Mouse (Mus musculus) heart, embryonic 14.5 days (tissue): ENCODE data around the gene Os9. TPM values are rescaled to one million over a fixed set of nuclear protein-coding genes. Genes with fewer than 3 reads are reported as not detected.

Experiments used
- ATAC-seq: fragments of 200-750 bp; cut with Nextera tagmentation; 2 replicates; pipeline ENCODE4 v1.8.0; 2017; ENCODE audit warnings: low read depth, moderate TSS enrichment; ENCODE audit not compliant: insufficient number of reproducible peaks, insufficient read depth, low FRiP score
- H3K27ac ChIP-seq, 2 experiments: fragments of 200-500 bp in 1 of 2; fragments of 300-500 bp in 1 of 2; sonication (generic) in 1 of 2; replicated peaks in 1 of 2; 2 replicates each; pipeline ENCODE4 v1.5.1; 2012 to 2014; ENCODE audit warnings: low read depth in 2 of 2, low read length in 2 of 2, control low read depth in 1 of 2, mild to moderate bottlenecking in 1 of 2, mixed read lengths in 1 of 2; ENCODE audit not compliant: control insufficient read depth in 1 of 2, insufficient read depth in 1 of 2
- H3K27me3 ChIP-seq: fragments of 300-500 bp; sonication (generic); 2 replicates; pipeline ENCODE4 v1.6.1; 2014; ENCODE audit warnings: mild to moderate bottlenecking, low read length, control low read depth; ENCODE audit not compliant: control insufficient read depth, insufficient read depth
- H3K36me3 ChIP-seq: fragments of 300-500 bp; sonication (generic); 2 replicates; pipeline ENCODE4 v1.6.1; 2014; ENCODE audit warnings: mild to moderate bottlenecking, control low read depth, low read length, mixed read lengths; ENCODE audit not compliant: control insufficient read depth, insufficient read depth
- H3K4me1 ChIP-seq, 2 experiments: fragments of 200-500 bp in 1 of 2; fragments of 300-500 bp in 1 of 2; sonication (generic) in 1 of 2; 2 replicates each; pipeline ENCODE4 v1.6.1; 2012 to 2014; ENCODE audit warnings: low read length in 2 of 2, control low read depth in 1 of 2, mixed read lengths in 1 of 2; ENCODE audit not compliant: control insufficient read depth in 2 of 2, insufficient read depth in 2 of 2
- H3K4me2 ChIP-seq: fragments of 300-500 bp; sonication (generic); 2 replicates; pipeline ENCODE4 v1.6.1; 2014; ENCODE audit warnings: mild to moderate bottlenecking, low read length
- H3K4me3 ChIP-seq, 2 experiments: fragments of 200-500 bp in 1 of 2; fragments of 300-500 bp in 1 of 2; sonication (generic) in 1 of 2; 2 replicates each; pipeline ENCODE4 v1.5.1; 2012 to 2014; ENCODE audit warnings: low read length in 2 of 2, mild to moderate bottlenecking in 2 of 2, control low read depth in 1 of 2, low read depth in 1 of 2, moderate library complexity in 1 of 2; ENCODE audit not compliant: control insufficient read depth in 1 of 2, insufficient read depth in 1 of 2
- H3K9ac ChIP-seq: fragments of 300-500 bp; sonication (generic); 2 replicates; pipeline ENCODE4 v1.6.1; 2014; ENCODE audit warnings: mild to moderate bottlenecking, low read length
- H3K9me3 ChIP-seq: fragments of 300-500 bp; sonication (generic); 2 replicates; pipeline ENCODE4 v1.6.1; 2016; ENCODE audit warnings: low read length, control low read depth; ENCODE audit not compliant: control insufficient read depth
- WGBS: fragments of 180-500 bp; shearing (Covaris S2); extraction: QIAGEN DNeasy Blood & Tissue Kit; methylation state at CpG from one replicate; pipeline ENCODE4 v1.1.7; 2014; 5-methylcytosine and 5-hydroxymethylcytosine counted together
- polyA plus RNA-seq: library from polyadenylated mRNA; unstranded; fragments of >200 nt; fragmentation: Nextera tagmentation; extraction: Ambion mirVana; gene quantifications from 2 replicates; pipeline ENCODE4 v1.2.1, GENCODE M21; 2014

Gene Os9
- polyA plus RNA-seq, 1 experiment from 2014 or later, result 28.3 TPM

GRCm38 (mm10) chr10:127145303-127145702 lies 24.4 kb upstream of the Os9 start:
- no peak for ATAC-seq
- H3K36me3 ChIP-seq, result no peaks in the 10 kb centered on the region
- no peak overlapping the region for H3K9ac ChIP-seq
- H3K27ac ChIP-seq, result no peak overlapping the region
- no peak overlapping the region for H3K4me2 ChIP-seq
- H3K4me1 ChIP-seq, result no peaks in the 10 kb centered on the region
- no peak overlapping the region for H3K4me3 ChIP-seq
- H3K27me3 ChIP-seq, result no peaks in the 10 kb centered on the region
- whole genome bisulfite sequencing, result 85% methylated on average over 5 of the region's 5 CpGs
- 0 out of 2 replicates have a peak, but pooled peaks cover 3% of the 10 kb centered on the region for H3K9me3 ChIP-seq

- Histone ChIP-seq H3K4me2 (no peak overlapping the region), H3K9ac (no peak overlapping the region), H3K27me3 (no peaks in the 10 kb centered on the region), H3K9me3 (0 out of 2 replicates have a peak, but pooled peaks cover 3% of the 10 kb centered on the region), H3K4me3 (no peak overlapping the region), H3K27ac (no peak overlapping the region), H3K4me1 (no peaks in the 10 kb centered on the region), H3K36me3 (no peaks in the 10 kb centered on the region)
- 88% methylated on average over 7 of the region's 7 CpGs for WGBS
- ATAC-seq, result no peak
Measured at GRCm38 (mm10) chr10:127144536-127144935, 23.6 kb upstream of the Os9 start.

- no peaks in the 10 kb centered on the region for H3K4me1 ChIP-seq
- H3K4me2 ChIP-seq, result no peak overlapping the region
- no peak overlapping the region for H3K4me3 ChIP-seq
- H3K27ac ChIP-seq, result no peak overlapping the region
- 84% methylated on average over 8 of the region's 8 CpGs for WGBS
- no peak for ATAC-seq
- H3K36me3 ChIP-seq, result no peaks in the 10 kb centered on the region
- no peak overlapping the region for H3K9ac ChIP-seq
- H3K27me3 ChIP-seq, result no peaks in the 10 kb centered on the region
- H3K9me3 ChIP-seq, result 0 out of 2 replicates have a peak, but pooled peaks cover 3% of the 10 kb centered on the region
Measured at GRCm38 (mm10) chr10:127143228-127143627, 22.3 kb upstream of the Os9 start.

- Histone ChIP-seq H3K27me3 (no peaks in the 10 kb centered on the region), H3K36me3 (no peaks in the 10 kb centered on the region), H3K9me3 (0 out of 2 replicates have a peak, but pooled peaks cover 3% of the 10 kb centered on the region), H3K27ac (no peak overlapping the region), H3K4me2 (no peak overlapping the region), H3K4me1 (no peaks in the 10 kb centered on the region), H3K9ac (no peak overlapping the region), H3K4me3 (no peak overlapping the region)
- ATAC-seq, result no peak; the same call in 1 of the 2 replicates
- 64% methylated on average over 8 of the region's 8 CpGs for WGBS
Measured at GRCm38 (mm10) chr10:127141500-127141899, 20.6 kb upstream of the Os9 start.

- WGBS, result 69% methylated on average over 11 of the region's 11 CpGs
- Histone ChIP-seq H3K4me3 (no peak overlapping the region), H3K4me1 (no peaks in the 10 kb centered on the region), H3K36me3 (no peaks in the 10 kb centered on the region), H3K27me3 (no peaks in the 10 kb centered on the region), H3K27ac (no peak overlapping the region), H3K9me3 (0 out of 2 replicates have a peak, but pooled peaks cover 3% of the 10 kb centered on the region), H3K4me2 (no peak overlapping the region), H3K9ac (no peak overlapping the region)
- ATAC-seq, result no peak
Measured at GRCm38 (mm10) chr10:127140971-127141370, 20.0 kb upstream of the Os9 start.

GRCm38 (mm10) chr10:127138328-127139141 lies 17.6 kb upstream of the Os9 start:
- Histone ChIP-seq H3K9ac (no peak overlapping the region), H3K9me3 (0 out of 2 replicates have a peak, but pooled peaks cover 3% of the 10 kb centered on the region), H3K27me3 (no peaks in the 10 kb centered on the region), H3K27ac (no peak overlapping the region), H3K4me1 (0 out of 4 replicates have a peak, but pooled peaks cover 0 to 3% of the 10 kb centered on the region in 2 experiments), H3K4me3 (no peak overlapping the region), H3K36me3 (no peaks in the 10 kb centered on the region), H3K4me2 (no peak overlapping the region)
- WGBS, result 85% methylated on average over 18 of the region's 18 CpGs
- ATAC-seq, result no peak

- Histone ChIP-seq H3K4me2 (no peak overlapping the region), H3K9ac (no peak overlapping the region), H3K9me3 (no peaks in the 10 kb centered on the region), H3K27ac (no peak overlapping the region), H3K27me3 (no peaks in the 10 kb centered on the region), H3K36me3 (no peaks in the 10 kb centered on the region), H3K4me1 (0 out of 4 replicates have a peak, but pooled peaks cover 0 to 3% of the 10 kb centered on the region in 2 experiments), H3K4me3 (no peak overlapping the region)
- WGBS, result 80% methylated on average over 3 of the region's 3 CpGs
- ATAC-seq, result no peak
Measured at GRCm38 (mm10) chr10:127137896-127138295, 17.0 kb upstream of the Os9 start.
